Mouse (Mus musculus): Measurements from ENCODE around the gene Zkscan5.
"Not testable (repeated sequence)": the region's sequence is repeated elsewhere in the genome, so short reads cannot be mapped to it uniquely, and the experiment has no call there.

Gene Zkscan5

DNA sequence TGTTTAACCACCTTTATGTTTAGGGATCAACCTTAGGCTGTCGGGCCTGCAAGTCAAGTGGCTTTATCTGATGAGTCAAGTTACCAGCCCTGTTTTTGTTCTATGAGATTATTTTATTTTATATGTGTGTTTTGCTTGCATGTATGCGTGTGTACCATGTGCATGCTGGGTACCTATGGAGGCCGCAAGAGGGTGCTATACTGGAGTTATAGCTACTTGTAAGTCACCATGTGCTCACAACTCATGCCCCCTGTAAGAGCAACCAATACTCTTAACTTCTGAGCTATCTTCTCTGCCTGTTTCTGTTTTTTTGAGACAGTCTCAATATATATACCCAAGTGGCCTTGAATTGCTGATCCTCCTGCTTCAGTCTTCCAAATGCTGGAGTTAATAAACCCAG, 9.1 kb downstream of the Zkscan5 start:
- no peak for DNase-seq (ENCODE audit: low spot score in 2 of 2)

DNA sequence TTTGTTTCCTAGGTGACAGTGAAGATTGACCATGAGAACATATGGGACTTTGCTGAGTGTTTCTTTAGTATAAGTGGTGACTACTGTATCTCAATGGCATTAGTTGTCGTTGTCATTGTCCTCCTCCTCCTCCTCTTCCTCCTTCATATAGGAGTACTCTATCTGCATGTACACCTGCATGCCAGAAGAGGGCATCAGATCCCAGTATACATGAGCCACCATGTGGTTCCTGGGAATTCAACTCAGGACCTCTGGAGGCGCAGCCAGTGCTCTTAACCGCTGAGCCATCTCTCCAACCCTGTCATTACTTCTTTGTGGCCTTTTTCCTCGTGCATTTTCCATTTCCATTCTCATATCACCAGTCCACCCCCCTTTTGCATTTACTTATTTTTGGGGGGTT, 10.3 kb downstream of the Zkscan5 start:
- no peak for DNase-seq (ENCODE audit: low spot score in 2 of 2)

DNA sequence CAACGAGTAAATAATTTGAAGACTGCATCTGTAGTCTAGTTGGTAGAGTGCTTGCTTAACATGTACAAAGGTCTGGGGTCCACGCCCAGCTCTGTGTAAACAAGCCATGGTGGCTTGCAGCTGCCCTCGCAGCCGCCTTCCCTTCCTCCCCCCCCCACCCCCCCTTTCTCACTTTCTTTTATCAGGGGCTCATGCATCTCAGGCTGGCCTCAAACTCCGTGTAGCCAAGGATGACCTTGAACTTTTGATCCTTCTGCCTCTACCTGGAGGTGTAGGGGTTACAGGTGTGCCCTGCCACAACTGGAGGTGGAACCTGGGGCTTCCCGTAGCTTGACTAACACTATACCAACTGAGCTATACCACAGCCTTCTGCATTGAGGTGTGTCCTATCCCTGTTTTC, 13.4 kb downstream of the Zkscan5 start:
- DNase-seq (ENCODE audit: low spot score in 2 of 2), result no peak

DNA sequence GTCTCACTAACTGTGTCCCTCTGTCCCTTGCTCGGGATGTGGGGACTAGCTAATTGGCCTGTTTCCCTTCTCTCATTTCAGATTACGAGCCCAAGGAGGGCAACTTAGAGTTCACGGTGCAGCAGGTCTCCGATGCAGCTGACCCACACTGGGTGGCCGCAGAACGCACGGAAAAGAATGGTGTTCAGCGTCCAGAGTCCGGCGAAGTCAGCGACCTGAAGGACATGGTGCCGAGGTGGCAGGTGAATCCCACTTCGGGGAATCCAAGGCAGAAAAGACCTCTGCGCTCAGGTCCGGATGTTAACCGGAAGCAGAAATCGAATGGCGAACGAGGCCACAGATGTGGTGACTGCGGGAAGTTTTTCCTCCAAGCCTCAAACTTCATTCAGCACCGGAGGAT, 13.8 kb downstream of the Zkscan5 start:
- DNase-seq (ENCODE audit: low spot score in 2 of 2), result no peak

DNA sequence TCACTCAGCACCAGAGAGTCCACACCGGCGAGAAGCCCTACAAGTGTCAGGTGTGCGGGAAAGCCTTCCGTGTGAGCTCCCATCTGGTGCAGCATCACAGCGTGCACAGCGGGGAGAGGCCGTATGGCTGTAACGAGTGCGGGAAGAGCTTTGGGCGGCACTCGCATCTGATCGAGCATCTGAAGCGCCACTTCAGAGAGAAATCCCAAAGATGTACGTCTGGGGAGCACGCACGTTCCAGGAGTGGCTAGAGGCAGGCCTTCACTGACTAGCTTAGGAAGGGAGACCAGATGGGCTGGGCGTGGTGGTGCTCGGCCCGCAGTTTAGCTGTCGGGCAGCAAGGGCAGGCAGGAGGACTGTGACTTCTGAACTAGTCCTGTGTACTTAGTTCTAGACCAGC, 14.3 kb downstream of the Zkscan5 start:
- no peak for DNase-seq (ENCODE audit: low spot score in 2 of 2)

DNA sequence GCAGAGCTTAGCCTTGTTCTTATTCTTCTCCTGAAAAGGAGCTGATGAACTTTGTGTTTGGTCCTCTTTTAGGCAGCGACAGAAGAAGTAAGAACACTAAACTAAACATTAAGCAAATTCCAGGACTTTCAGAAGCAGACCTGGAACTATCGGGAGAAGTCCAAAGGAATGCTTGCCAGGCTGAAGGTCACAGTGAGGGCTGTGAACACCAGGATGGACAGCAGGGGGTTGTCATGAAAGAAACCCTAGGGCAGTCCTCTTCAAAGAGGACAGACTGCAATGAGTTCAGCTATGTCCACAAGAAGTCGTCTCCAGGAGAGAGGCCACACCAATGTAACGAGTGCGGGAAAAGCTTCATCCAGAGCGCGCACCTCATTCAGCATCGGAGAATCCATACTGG, 15.6 kb downstream of the Zkscan5 start:
- DNase-seq (ENCODE audit: low spot score in 2 of 2), result no peak

DNA sequence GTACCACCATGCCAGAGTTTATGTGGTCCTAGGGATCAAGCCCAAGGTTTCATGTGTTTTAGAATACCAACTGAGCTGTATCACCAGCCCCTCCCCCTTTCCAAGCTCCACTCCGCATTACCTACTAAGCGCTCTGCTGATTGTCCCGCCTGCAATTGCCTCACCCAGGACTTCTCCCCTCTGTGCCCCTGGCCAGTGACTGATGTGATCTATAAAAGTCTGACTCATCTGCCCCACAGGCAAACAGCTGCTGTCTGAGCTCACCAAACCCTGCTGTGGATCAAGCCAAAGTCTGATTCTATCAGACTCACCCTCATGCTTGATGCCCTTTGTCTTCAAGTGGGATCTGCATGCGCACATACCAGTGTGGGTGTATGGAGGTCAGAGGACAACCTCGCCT, 18.5 kb downstream of the Zkscan5 start:
- no peak for DNase-seq (ENCODE audit: low spot score in 2 of 2)

DNA sequence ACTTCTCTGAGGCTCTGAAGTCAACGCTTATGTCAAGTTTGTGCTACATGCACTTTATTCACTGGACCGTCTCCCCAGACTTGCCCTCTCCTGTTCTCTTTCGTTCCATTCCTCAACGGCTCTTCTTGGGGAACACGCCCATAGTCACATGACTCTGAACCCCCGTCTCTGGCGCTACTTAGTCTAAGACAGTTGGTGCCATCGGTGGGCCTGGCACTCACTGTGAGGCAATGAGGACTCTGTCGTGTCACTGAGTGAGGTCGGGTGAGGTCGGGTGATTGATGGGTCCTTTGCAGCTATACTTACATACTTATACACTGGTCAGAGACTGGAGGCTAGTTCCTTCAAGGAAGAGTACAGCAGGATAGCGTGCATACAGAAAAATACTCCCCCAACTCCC, 19.0 kb downstream of the Zkscan5 start:
- no peak for DNase-seq (ENCODE audit: low spot score in 2 of 2)

DNA sequence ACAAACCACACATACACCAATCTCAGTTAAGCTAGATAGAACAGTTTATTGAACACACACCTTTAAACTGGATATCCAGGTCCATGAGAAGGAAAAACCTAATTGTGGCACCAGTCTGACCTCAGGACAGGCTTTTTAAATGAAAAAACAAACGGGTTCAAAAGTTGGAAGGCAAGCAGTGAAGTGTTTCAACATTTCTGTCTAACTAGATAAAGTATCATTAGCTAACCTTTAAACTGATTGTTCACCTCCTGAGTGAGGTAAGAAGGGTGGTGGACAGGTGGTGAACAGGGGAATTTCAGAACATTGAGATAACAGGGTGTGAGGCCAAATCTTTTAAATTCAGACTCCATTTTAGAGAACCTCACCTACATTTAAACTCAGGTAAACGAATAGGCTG, 22.1 kb downstream of the Zkscan5 start:
- DNase-seq (ENCODE audit: low spot score in 2 of 2), result no peak

DNA sequence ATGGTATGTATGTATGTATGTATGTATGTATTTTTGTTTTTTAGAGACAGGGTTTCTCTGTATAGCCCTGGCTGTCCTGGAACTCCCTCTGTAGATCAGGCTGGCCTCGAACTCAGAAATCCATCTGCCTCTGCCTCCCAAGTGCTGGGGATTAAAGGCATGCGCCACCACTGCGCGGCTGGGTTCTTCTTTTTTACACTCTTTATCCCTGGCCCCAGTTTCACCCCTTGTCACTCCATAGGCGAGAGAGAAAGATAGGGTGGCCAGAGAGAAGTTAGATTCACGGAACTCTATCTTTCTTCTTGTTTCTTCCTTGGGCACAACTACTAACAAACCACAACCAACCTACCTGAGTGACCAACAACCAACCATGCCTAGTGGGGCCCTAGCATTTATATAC, 24.9 kb downstream of the Zkscan5 start:
- not testable (repeated sequence) for DNase-seq (ENCODE audit: low spot score in 2 of 2)

DNA sequence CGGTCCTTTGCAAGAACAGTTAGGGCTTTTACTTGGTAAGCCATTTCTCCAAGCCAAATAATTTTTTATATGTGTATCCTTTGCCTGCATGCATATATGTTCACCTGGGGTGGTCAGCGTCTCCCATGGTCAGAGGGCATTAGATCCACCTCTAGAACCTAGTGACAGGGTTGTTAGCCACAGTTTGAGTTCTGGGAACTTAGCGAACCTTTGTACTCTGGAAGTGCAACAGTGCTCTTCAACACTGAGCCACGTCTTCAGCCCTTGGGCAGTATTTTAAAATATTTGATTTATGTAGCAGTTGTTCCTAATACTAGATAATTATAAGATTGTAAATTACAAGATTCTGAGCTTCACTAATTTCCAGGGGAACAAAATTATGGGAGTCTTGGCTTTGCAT, 26.3 kb downstream of the Zkscan5 start:
- no peak for DNase-seq (ENCODE audit: low spot score in 2 of 2)

DNA sequence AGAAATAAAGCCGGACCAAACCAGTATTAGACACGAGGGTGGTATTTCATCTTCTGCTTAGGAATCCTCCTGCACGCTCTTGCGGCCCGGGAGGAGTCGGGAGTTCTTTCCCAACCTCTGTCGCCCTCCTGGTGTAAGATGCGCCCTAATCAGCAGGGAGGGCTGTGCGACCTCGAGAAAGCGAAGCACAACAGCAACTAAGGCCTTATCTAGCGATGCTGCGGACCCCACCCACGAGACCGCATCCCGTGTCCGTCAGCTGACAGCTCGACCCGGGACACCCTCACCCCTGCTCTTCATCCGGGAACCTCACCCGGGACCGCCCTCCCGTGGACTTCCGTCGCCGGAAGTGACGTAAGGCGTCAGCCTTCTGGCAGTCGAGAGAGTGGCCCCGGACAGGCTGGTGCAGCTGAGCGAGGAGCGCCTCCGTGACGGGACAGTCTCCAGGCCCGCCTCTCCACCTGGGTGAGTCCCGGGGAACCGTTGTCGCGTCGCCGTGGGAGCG, 27.1 kb downstream of the Zkscan5 start, which contains the start of gene Zfp655:
Gene Zfp655 (plus strand): TSS at position 349 of the 505 bp plus-strand sequence.
- DNase-seq (ENCODE audit: low spot score in 2 of 2), result peak; percentile 98 to 99

DNA sequence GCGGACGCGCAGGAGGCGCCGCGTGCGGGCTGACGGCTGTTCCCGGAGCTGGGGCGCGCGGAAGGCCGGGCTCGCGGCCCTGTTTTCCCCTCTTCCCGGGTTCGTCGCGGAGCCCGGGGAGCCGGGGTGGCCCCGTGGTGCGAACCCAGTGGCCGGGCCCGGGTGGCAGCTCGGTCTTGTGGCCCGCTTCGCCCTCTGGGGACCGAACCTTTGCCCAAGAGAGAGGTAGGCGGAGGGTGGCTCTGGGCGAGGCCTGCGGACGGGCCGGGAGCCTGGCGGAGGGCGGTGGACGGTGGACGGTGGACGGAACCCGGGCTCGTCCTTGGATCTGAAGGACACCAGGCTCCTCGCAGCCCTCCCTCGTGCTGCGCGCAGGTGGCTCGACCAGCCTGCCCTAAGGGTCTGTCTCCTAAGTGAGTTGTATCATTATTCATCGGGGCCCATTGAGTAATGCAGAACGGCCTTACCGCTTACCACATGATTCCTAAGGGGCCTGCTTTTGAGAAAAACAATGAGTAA, 27.6 kb downstream of the Zkscan5 start:
- peak in 1 of 2 experiments; percentile 9 for DNase-seq (ENCODE audit: low spot score in 2 of 2)

DNA sequence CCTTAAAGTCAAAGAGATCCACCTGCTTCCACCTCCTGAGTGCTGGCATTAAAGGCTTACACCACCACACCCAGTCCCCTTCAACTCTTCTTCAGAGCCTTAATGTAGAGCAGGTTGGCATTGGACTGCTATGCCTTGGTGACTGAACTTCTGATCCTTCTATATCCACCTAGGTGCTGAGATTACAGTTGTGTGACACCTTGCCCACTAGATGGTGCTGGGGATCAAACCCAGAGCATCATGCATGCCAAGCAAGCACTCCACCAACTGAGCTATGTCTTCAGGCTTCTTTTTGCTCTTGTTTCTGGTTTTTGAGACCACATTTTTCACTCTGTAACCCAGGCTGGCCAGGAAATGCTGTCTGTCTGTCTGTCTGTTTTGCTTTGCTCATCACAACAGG, 30.3 kb downstream of the Zkscan5 start:
- DNase-seq (ENCODE audit: low spot score in 2 of 2), result peak in 1 of 2 experiments; percentile 20

DNA sequence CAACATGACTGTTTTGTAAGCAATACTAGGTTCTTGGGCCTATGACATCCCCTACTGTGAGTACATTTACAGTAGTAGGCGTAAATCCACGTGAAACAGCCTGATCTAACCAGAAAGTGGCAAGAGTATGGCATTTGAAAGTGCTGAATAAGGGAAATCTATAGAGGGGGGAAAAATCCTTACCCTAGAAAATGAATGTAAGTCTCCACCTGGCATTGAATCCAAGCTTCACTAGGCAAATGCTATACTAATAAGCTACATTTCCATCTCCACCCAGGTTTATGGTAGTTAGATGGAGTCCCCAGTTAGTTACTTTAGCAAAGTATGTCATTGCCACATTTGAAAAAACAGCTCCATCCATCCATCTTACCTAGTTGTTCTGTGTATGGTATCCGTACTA, 45.2 kb downstream of the Zkscan5 start:
- no peak for DNase-seq (ENCODE audit: low spot score in 2 of 2)
